Mouse (Mus musculus) lung, postnatal 25 days (tissue): ENCODE data around the gene Lrrc47.
A peak's percentile ranks its signal among the peaks of the same experiment; 100 is the strongest.

ENCODE experiments used
- DNase-seq: peaks from one replicate; pipeline ENCODE4 v3.0.0; 2022; ENCODE audit warnings: low spot score

The Lrrc47 gene

GRCm38 (mm10) chr4:154023754-154024601 lies 12.4 kb downstream of the Lrrc47 start:
- no peak for DNase-seq

- no peak for DNase-seq
These were observed 13.4 kb downstream of the Lrrc47 start for GRCm38 (mm10) chr4:154024729-154025521.

GRCm38 (mm10) chr4:154025641-154026440 lies 14.3 kb downstream of the Lrrc47 start, which contains the start of gene Smim1:
Gene Smim1, minus strand, starts transcription at chr4:154026230.
- peak; percentile 89 for DNase-seq

- DNase-seq, result no peak
These were observed 14.9 kb downstream of the Lrrc47 start for GRCm38 (mm10) chr4:154026441-154026761.

- DNase-seq, result no peak
These were observed 16.5 kb downstream of the Lrrc47 start for GRCm38 (mm10) chr4:154028066-154028465.

- DNase-seq, result no peak
These were observed 17.1 kb downstream of the Lrrc47 start for GRCm38 (mm10) chr4:154028646-154029045.

- no peak for DNase-seq
These were observed 25.6 kb downstream of the Lrrc47 start for GRCm38 (mm10) chr4:154037123-154037522.

- DNase-seq, result no peak
These were observed 31.0 kb downstream of the Lrrc47 start, which contains the start of gene Ccdc27 for GRCm38 (mm10) chr4:154042577-154042976. Gene Ccdc27, minus strand, starts transcription at chr4:154042677.

GRCm38 (mm10) chr4:154045837-154046236 lies 34.3 kb downstream of the Lrrc47 start:
- DNase-seq, result no peak

GRCm38 (mm10) chr4:154051401-154051800 lies 39.9 kb downstream of the Lrrc47 start:
- no peak for DNase-seq

GRCm38 (mm10) chr4:154053065-154053464 lies 41.5 kb downstream of the Lrrc47 start:
- no peak for DNase-seq

GRCm38 (mm10) chr4:154055482-154055881 lies 44.0 kb downstream of the Lrrc47 start:
- no peak for DNase-seq

- no peak for DNase-seq
These were observed 44.5 kb downstream of the Lrrc47 start for GRCm38 (mm10) chr4:154056046-154056445.

- DNase-seq, result no peak
These were observed 45.1 kb downstream of the Lrrc47 start for GRCm38 (mm10) chr4:154056661-154057060.

- DNase-seq, result no peak
These were observed 46.2 kb downstream of the Lrrc47 start for GRCm38 (mm10) chr4:154057696-154058095.

GRCm38 (mm10) chr4:154064827-154065773 lies 53.6 kb downstream of the Lrrc47 start:
- peak; percentile 13 for DNase-seq

- no peak for DNase-seq
These were observed 59.4 kb downstream of the Lrrc47 start for GRCm38 (mm10) chr4:154070896-154071295.
